Mouse (Mus musculus) right cerebral cortex, postnatal 10 days (tissue): ENCODE data around the gene Itga6.

Source experiments
- DNase-seq, 2 experiments: peaks; one replicate each; pipeline ENCODE4 v3.0.0; 2021; ENCODE audit warnings: low spot score in 2 of 2

Gene Itga6

GRCm38 (mm10) chr2:71761081-71761480 lies 15.7 kb downstream of the Itga6 start:
- DNase-seq, result no peak

- no peak for DNase-seq
These were observed 19.1 kb downstream of the Itga6 start for GRCm38 (mm10) chr2:71764525-71764924.

GRCm38 (mm10) chr2:71764961-71765735 lies 19.7 kb downstream of the Itga6 start:
- no peak for DNase-seq

GRCm38 (mm10) chr2:71766007-71766406 lies 20.6 kb downstream of the Itga6 start:
- DNase-seq, result no peak

- no peak for DNase-seq
These were observed 21.7 kb downstream of the Itga6 start for GRCm38 (mm10) chr2:71767019-71767610.

GRCm38 (mm10) chr2:71771762-71772161 lies 26.3 kb downstream of the Itga6 start:
- DNase-seq, result no peak

GRCm38 (mm10) chr2:71773714-71774113 lies 28.3 kb downstream of the Itga6 start:
- DNase-seq, result no peak

- DNase-seq, result no peak
These were observed 29.0 kb downstream of the Itga6 start for GRCm38 (mm10) chr2:71774246-71774951.

GRCm38 (mm10) chr2:71775201-71775611 lies 29.8 kb downstream of the Itga6 start:
- DNase-seq, result peak in 1 of 2 experiments; percentile 37

GRCm38 (mm10) chr2:71779266-71779888 lies 34.0 kb downstream of the Itga6 start:
- DNase-seq, result no peak

- DNase-seq, result no peak
These were observed 34.6 kb downstream of the Itga6 start for GRCm38 (mm10) chr2:71780016-71780415.

GRCm38 (mm10) chr2:71785260-71785659 lies 39.8 kb downstream of the Itga6 start:
- no peak for DNase-seq

GRCm38 (mm10) chr2:71786060-71786459 lies 40.6 kb downstream of the Itga6 start:
- no peak for DNase-seq

- peak; percentile 51 to 53 for DNase-seq
These were observed 41.3 kb downstream of the Itga6 start for GRCm38 (mm10) chr2:71786591-71787155.

GRCm38 (mm10) chr2:71787156-71787590 lies 41.8 kb downstream of the Itga6 start:
- DNase-seq, result peak in 1 of 2 experiments; percentile 37

GRCm38 (mm10) chr2:71787591-71788460 lies 42.4 kb downstream of the Itga6 start:
- peak in 1 of 2 experiments; percentile 35 for DNase-seq

GRCm38 (mm10) chr2:71790752-71791151 lies 45.3 kb downstream of the Itga6 start:
- no peak for DNase-seq

GRCm38 (mm10) chr2:71791203-71791602 lies 45.8 kb downstream of the Itga6 start:
- no peak for DNase-seq

- DNase-seq, result no peak
These were observed 48.7 kb downstream of the Itga6 start for GRCm38 (mm10) chr2:71794139-71794538.

GRCm38 (mm10) chr2:71796787-71797186 lies 51.4 kb downstream of the Itga6 start:
- DNase-seq, result no peak

GRCm38 (mm10) chr2:71800798-71801197 lies 55.4 kb downstream of the Itga6 start:
- no peak for DNase-seq
